Mouse (Mus musculus) thymus, adult 2 months (tissue): ENCODE measurements at regions not wholly inside any gene's neighbourhood (a gene's known extent, or its start where the extent isn't known, plus 50 kb on each side); places are given as distances from the start of the nearest gene placed in this dataset.

ENCODE experiments used
- CTCF ChIP-seq: fragments of 200-500 bp; IDR thresholded peaks from 2 replicates; pipeline ENCODE4 v1.5.1; 2012; ENCODE audit warnings: mild to moderate bottlenecking, control low read depth, low read length, moderate library complexity, borderline replicate concordance; ENCODE audit not compliant: control insufficient read depth, poor library complexity, insufficient read depth; ENCODE audit errors: extremely low read depth
- POLR2A ChIP-seq: fragments of 200-500 bp; IDR thresholded peaks from 2 replicates; pipeline ENCODE4 v1.6.1; 2012; ENCODE audit warnings: mild to moderate bottlenecking, low read length, control low read depth, moderate library complexity; ENCODE audit not compliant: control insufficient read depth, poor library complexity, insufficient read depth; ENCODE audit errors: extremely low read depth

- no peak for TF ChIP-seq CTCF
- TF ChIP-seq POLR2A, result no peak
Measured at GRCm38 (mm10) chr10:56643376-56644135, 266.4 kb downstream of the Gja1 start.
